Mouse (Mus musculus) C2C12 (cell line): Measurements from ENCODE around the gene Pak3.

Experiments used
- CTCF ChIP-seq: IDR thresholded peaks from one replicate; pipeline ENCODE4 v1.5.1; 2011; ENCODE audit not compliant: control insufficient read depth, insufficient read depth, insufficient read length
- FOSL1 ChIP-seq: IDR thresholded peaks from one replicate; pipeline ENCODE4 v1.8.0; 2011; ENCODE audit warnings: mild to moderate bottlenecking, low read length; ENCODE audit not compliant: poor library complexity, insufficient read depth, severe bottlenecking
- MAX ChIP-seq: IDR thresholded peaks from one replicate; pipeline ENCODE4 v1.6.1; 2011; ENCODE audit warnings: mild to moderate bottlenecking, control low read depth
- MYOD1 ChIP-seq: IDR thresholded peaks from one replicate; pipeline ENCODE4 v1.6.1; 2011; ENCODE audit warnings: low read depth; ENCODE audit not compliant: control insufficient read depth, insufficient read length
- MYOG ChIP-seq: IDR thresholded peaks from one replicate; pipeline ENCODE4 v1.6.1; 2011; ENCODE audit not compliant: control insufficient read depth, insufficient read length; ENCODE audit errors: extremely low read depth
- USF1 ChIP-seq: IDR thresholded peaks from one replicate; pipeline ENCODE4 v1.6.1; 2011; ENCODE audit warnings: low read depth, mild to moderate bottlenecking, control low read depth, moderate library complexity

- no peak for TF ChIP-seq CTCF
- TF ChIP-seq USF1 = no peak
- TF ChIP-seq MYOG = no peak
- TF ChIP-seq FOSL1 = no peak
- no peak for TF ChIP-seq MAX
- TF ChIP-seq MYOD1 = no peak
Measured at GRCm38 (mm10) chrX:143818961-143819360, 300.6 kb downstream of the Pak3 start.
